20 mouse cellular contexts compared by ENCODE assay signal in the genomic region with DNA sequence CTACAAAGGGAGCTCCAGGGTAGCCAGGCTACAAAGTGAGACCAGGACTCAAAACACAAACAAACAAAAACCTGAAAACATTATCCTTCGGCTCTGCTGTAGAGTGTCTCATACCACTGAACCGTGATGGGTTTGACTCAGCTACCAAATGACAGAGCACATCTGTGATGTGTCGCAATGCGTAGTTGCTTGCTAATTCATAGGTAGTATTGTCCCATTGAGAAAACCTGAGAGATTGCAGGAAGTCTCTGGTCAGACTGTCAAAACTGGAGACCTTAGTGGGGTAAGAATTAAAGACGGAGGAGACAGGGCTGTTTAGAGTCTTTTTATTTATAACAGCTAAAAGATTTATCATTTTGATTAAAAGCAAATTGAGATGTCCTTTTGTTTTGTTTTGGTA.
"Had no signal": no experiment of that assay in that cellular context is flagged by ENCODE, and none has a peak within 500 bp of the region (broad histone marks: within the 10 kb centered on the region; RNA-seq: fewer than 3 reads in every experiment).

No protein-coding gene starts in this region.

- H3K4me1 ChIP-seq: limb, embryonic 12.5 days; limb, embryonic 15.5 days had no signal

- H3K9me3 ChIP-seq: limb, embryonic 12.5 days; limb, embryonic 15.5 days; neural tube, embryonic 12.5 days; neural tube, embryonic 15.5 days had no signal

- H3K4me3 ChIP-seq: limb, embryonic 12.5 days; limb, embryonic 15.5 days; neural tube, embryonic 12.5 days; neural tube, embryonic 15.5 days had no signal

- H3K27ac ChIP-seq: limb, embryonic 12.5 days; limb, embryonic 15.5 days; liver, embryonic 14.5 days; neural tube, embryonic 12.5 days; neural tube, embryonic 15.5 days; stomach, postnatal 0 days had no signal

- DNase-seq: kidney, adult 18-20 months; kidney, adult 9 months; left cerebral cortex, postnatal 4 days; liver, postnatal 0 days; lung, embryonic 14.5 days; right cerebral cortex, adult 18-20 months; right cerebral cortex, postnatal 14 days; right cerebral cortex, postnatal 4 days; thymus, adult 2 months; thymus, postnatal 14 days; thymus, postnatal 4 days had no signal

- ATAC-seq: intestine, embryonic 16.5 days; lung, postnatal 0 days had no signal

- H3K27me3 ChIP-seq: limb, embryonic 15.5 days had no signal

- H3K4me2 ChIP-seq: limb, embryonic 12.5 days; limb, embryonic 15.5 days; liver, embryonic 11.5 days; lung, embryonic 14.5 days; neural tube, embryonic 12.5 days; neural tube, embryonic 15.5 days had no signal

- H3K9ac ChIP-seq: limb, embryonic 12.5 days; limb, embryonic 15.5 days; liver, embryonic 14.5 days; liver, postnatal 0 days; lung, embryonic 14.5 days; neural tube, embryonic 12.5 days; neural tube, embryonic 15.5 days had no signal

- H3K36me3 ChIP-seq: limb, embryonic 12.5 days; limb, embryonic 15.5 days; neural tube, embryonic 12.5 days; neural tube, embryonic 15.5 days had no signal
